Mouse (Mus musculus): ENCODE measurements around the gene Carmil1.

DNA sequence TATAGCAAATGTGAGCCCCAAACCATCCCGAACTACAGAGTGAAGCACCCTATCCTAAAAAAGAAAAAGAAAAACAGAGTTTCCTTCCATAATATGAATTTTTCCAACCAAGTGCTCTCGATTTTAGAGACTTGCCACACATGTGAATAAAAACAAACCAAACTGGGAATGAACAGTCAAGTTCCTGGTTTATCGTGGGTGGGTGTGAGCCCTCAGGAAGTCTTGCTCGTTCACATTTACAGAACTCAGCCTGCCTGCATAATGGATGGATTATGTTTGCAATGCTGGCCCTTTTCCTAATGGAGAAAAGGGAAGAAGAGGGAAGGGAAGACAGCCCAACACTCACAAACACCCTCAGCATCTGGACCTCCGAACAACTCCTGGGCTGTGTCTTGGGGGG is 32.7 kb downstream of the Carmil1 start:
- no peak for TF ChIP-seq GATA1 (IDR thresholded peaks at IDR 0.05; ENCODE audit: borderline replicate concordance, low read length)
- no peak for TF ChIP-seq FLI1 (IDR thresholded peaks at IDR 0.05; ENCODE audit: low read length)
